Mouse (Mus musculus) kidney, adult 2 months (tissue): ENCODE data around the gene Atp6v0e2. TPM values are rescaled to one million over a fixed set of nuclear protein-coding genes. Genes with fewer than 3 reads are reported as not detected.
A peak's percentile ranks its signal among the peaks of the same experiment; 100 is the strongest.

Source experiments
- DNase-seq: peaks from one replicate; pipeline ENCODE4 v3.0.0; 2021
- H3K27ac ChIP-seq: fragments of 200-500 bp; 2 replicates; pipeline ENCODE4 v1.5.1; 2012; ENCODE audit warnings: low read depth, low read length, control low read depth, inconsistent platforms; ENCODE audit not compliant: insufficient read depth
- H3K27me3 ChIP-seq: fragments of 200-500 bp; replicated peaks from 2 replicates; pipeline ENCODE4 v1.6.1; 2012; ENCODE audit warnings: mild to moderate bottlenecking, moderate library complexity, low read length, inconsistent platforms; ENCODE audit not compliant: control insufficient read depth, insufficient read depth
- H3K36me3 ChIP-seq: fragments of 200-500 bp; 2 replicates; pipeline ENCODE4 v1.6.1; 2012; ENCODE audit warnings: mild to moderate bottlenecking, moderate library complexity, low read length, inconsistent platforms; ENCODE audit not compliant: control insufficient read depth, insufficient read depth
- H3K4me1 ChIP-seq: fragments of 200-500 bp; 2 replicates; pipeline ENCODE4 v1.6.1; 2011; ENCODE audit warnings: low read length; ENCODE audit not compliant: control insufficient read depth, insufficient read depth
- H3K4me3 ChIP-seq: fragments of 200-500 bp; 2 replicates; pipeline ENCODE4 v1.5.1; 2011; ENCODE audit warnings: mild to moderate bottlenecking, low read depth, low read length, control low read depth; ENCODE audit not compliant: insufficient read depth
- CTCF ChIP-seq: fragments of 200-500 bp; conservative IDR thresholded peaks from 2 replicates; pipeline ENCODE4 v1.5.1; 2011; ENCODE audit warnings: low read depth, mild to moderate bottlenecking, control low read depth, low read length, moderate library complexity, mixed read lengths; ENCODE audit not compliant: insufficient read depth, insufficient read length
- POLR2A ChIP-seq: fragments of 200-500 bp; IDR thresholded peaks from one replicate; pipeline ENCODE4 v1.6.1; 2011; ENCODE audit warnings: low read depth, low read length, control low read depth
- WGBS: fragments of 180-500 bp; shearing (Covaris S2); methylation state at CpG from one replicate; pipeline ENCODE4 v1.1.7; 2018; 5-methylcytosine and 5-hydroxymethylcytosine counted together
- polyA plus RNA-seq: library from polyadenylated mRNA; depleted of rRNA; stranded (reverse); fragments of >200 nt; gene quantifications from 2 replicates; pipeline ENCODE4 v1.2.3, GENCODE M21; 2012; rRNA removed

Atp6v0e2 gene
- polyA plus RNA-seq, 1 experiment, result 101 TPM

DNA sequence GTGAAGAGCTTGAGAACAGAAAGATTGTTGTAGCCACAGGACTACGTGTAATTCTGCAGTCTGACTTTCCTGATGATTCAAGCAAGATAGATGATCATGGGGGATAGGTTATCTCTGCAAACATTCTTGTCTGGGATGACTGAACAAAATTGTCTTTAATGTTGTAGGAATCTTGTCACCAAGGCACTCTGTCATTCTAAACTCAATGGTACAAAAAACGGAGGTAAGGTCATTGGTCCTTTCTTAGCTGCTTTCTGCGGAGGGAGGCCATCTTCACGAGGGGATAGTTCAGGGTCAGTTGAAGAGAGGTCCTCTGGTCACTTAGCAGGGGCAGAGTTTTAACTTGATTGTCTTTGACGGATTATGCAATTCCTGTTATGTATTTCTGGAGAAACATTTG lies 41.3 kb downstream of the Atp6v0e2 start:
- DNase-seq, result no peak
- 32% methylated on average over 5 of the region's 5 CpGs for WGBS

GRCm38 (mm10) chr6:48579215-48579648 lies 41.8 kb downstream of the Atp6v0e2 start:
- peak; percentile 49 for DNase-seq
- TF ChIP-seq CTCF, result no peak
- no peak for TF ChIP-seq POLR2A
- H3K27ac ChIP-seq, result peak overlapping the region; percentile 52
- no peaks in the 10 kb centered on the region for H3K36me3 ChIP-seq
- H3K4me3 ChIP-seq, result no peak overlapping the region
- no peaks in the 10 kb centered on the region for H3K27me3 ChIP-seq
- H3K4me1 ChIP-seq, result peaks cover 4% of the 10 kb centered on the region; the same call in 1 of the 2 replicates
- 21% methylated on average over 5 of the region's 5 CpGs for WGBS

More for the DNA sequence above, 41.3 kb downstream of the Atp6v0e2 start:
- no peak for TF ChIP-seq POLR2A
- no peak for TF ChIP-seq CTCF
- H3K36me3 ChIP-seq, result no peaks in the 10 kb centered on the region
- peak overlapping the region; percentile 52 for H3K27ac ChIP-seq
- no peak overlapping the region for H3K4me3 ChIP-seq
- peaks cover 4% of the 10 kb centered on the region; the same call in 1 of the 2 replicates for H3K4me1 ChIP-seq
- H3K27me3 ChIP-seq, result no peaks in the 10 kb centered on the region

GRCm38 (mm10) chr6:48581257-48581656 lies 43.8 kb downstream of the Atp6v0e2 start:
- Histone ChIP-seq H3K27ac (no peak overlapping the region), H3K4me1 (peaks cover 4% of the 10 kb centered on the region; the same call in 1 of the 2 replicates), H3K36me3 (no peaks in the 10 kb centered on the region), H3K27me3 (no peaks in the 10 kb centered on the region), H3K4me3 (no peak overlapping the region)
- no peak for TF ChIP-seq CTCF
- TF ChIP-seq POLR2A, result no peak
- WGBS, result 74% methylated on average over 3 of the region's 3 CpGs
- no peak for DNase-seq

DNA sequence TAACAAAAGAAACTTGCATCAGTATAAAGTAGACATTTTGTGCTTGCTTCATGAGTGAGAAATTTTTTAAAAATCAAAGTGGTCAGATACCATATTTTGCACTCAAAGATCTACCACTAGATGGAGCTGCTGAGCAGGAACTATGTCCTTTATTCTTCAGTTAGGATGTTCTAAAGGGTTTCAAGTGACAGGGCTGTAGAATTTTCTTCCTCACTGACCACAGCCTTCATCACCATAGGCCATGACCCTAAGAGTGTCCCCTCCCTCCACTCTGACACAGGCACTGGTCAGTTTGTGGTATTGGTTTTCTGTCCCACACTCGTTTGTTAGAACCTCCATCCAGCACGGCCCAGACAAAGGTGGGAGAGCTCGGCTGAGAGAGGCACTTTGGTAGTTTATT lies 44.6 kb downstream of the Atp6v0e2 start:
- WGBS, result 78% methylated on average over 3 of the region's 3 CpGs
- Histone ChIP-seq H3K4me1 (peaks cover 4% of the 10 kb centered on the region; the same call in 1 of the 2 replicates), H3K27me3 (no peaks in the 10 kb centered on the region), H3K4me3 (no peak overlapping the region), H3K27ac (no peak overlapping the region), H3K36me3 (no peaks in the 10 kb centered on the region)
- DNase-seq, result peak; percentile 70
- peak; percentile 23; the same call in 1 of the 2 replicates for TF ChIP-seq CTCF
- no peak for TF ChIP-seq POLR2A

- 45% methylated on average over 6 of the region's 6 CpGs for WGBS
- no peak for DNase-seq
- no peak within 1 kb of the TSS for H3K27ac ChIP-seq
- TF ChIP-seq CTCF (no peak), POLR2A (no peak)
- no peak within 1 kb of the TSS for H3K4me3 ChIP-seq
- no peaks in the 10 kb centered on the region for H3K36me3 ChIP-seq
- peaks cover 11% of the 10 kb centered on the region; the same call in 1 of the 2 replicates for H3K4me1 ChIP-seq
- no peaks in the 10 kb centered on the region for H3K27me3 ChIP-seq
Measured at GRCm38 (mm10) chr6:48589194-48589750, 51.9 kb downstream of the Atp6v0e2 start, which contains the start of gene Gm45021. Gm45021 (plus strand) TSS chr6:48589610.

Other genes with a start within 250 kb of the Atp6v0e2 start
- gene Krba1, start 142.0 kb upstream of the Atp6v0e2 start, polyA plus RNA-seq, result 16.7 and 22.1 TPM in 2 replicates
- 67.0 and 80.0 TPM in 2 replicates for gene Zfp467, start 91.8 kb upstream of the Atp6v0e2 start, polyA plus RNA-seq
- gene Sspo, start 89.4 kb upstream of the Atp6v0e2 start, polyA plus RNA-seq, result 1.5 and 1.9 TPM in 2 replicates
- 35.3 and 36.5 TPM in 2 replicates for gene Lrrc61, start 17.2 kb downstream of the Atp6v0e2 start, polyA plus RNA-seq
- gene Rarres2, start 35.2 kb downstream of the Atp6v0e2 start, polyA plus RNA-seq, result 87.9 and 89.2 TPM in 2 replicates
- gene Gm45021, start 52.0 kb downstream of the Atp6v0e2 start, polyA plus RNA-seq, result not detected in 2 replicates
- 49.2 and 73.1 TPM in 2 replicates for gene Repin1, start 56.3 kb downstream of the Atp6v0e2 start, polyA plus RNA-seq
- gene Gm44965, start 56.3 kb downstream of the Atp6v0e2 start, polyA plus RNA-seq, result 0.42 and 0.49 TPM in 2 replicates
- gene Zfp775, start 64.4 kb downstream of the Atp6v0e2 start, polyA plus RNA-seq, result 4.3 and 6.1 TPM in 2 replicates
- gene AI854703, start 89.1 kb downstream of the Atp6v0e2 start, polyA plus RNA-seq, result 30.9 and 37.4 TPM in 2 replicates
- 6.1 and 9.1 TPM in 2 replicates for gene Gimap8, start 109.6 kb downstream of the Atp6v0e2 start, polyA plus RNA-seq
- 6.8 and 10.1 TPM in 2 replicates for gene Gimap9, start 138.5 kb downstream of the Atp6v0e2 start, polyA plus RNA-seq
- 27.5 and 44.3 TPM in 2 replicates for gene Gimap4, start 146.9 kb downstream of the Atp6v0e2 start, polyA plus RNA-seq
- 14.2 and 24.0 TPM in 2 replicates for gene Gimap6, start 170.6 kb downstream of the Atp6v0e2 start, polyA plus RNA-seq
- not detected in 2 replicates for gene Gm28053, start 181.0 kb downstream of the Atp6v0e2 start, polyA plus RNA-seq
- 0.20 and 0.97 TPM in 2 replicates for gene Gimap7, start 181.0 kb downstream of the Atp6v0e2 start, polyA plus RNA-seq
- 8.3 and 10.0 TPM in 2 replicates for gene Gimap1, start 201.4 kb downstream of the Atp6v0e2 start, polyA plus RNA-seq
- gene Gimap5, start 208.6 kb downstream of the Atp6v0e2 start, polyA plus RNA-seq, result 16.2 and 19.6 TPM in 2 replicates
- 3.1 and 10.6 TPM in 2 replicates for gene Gimap3, start 233.2 kb downstream of the Atp6v0e2 start, polyA plus RNA-seq